Mouse (Mus musculus) olfactory bulb, adult 2 months (tissue): ENCODE measurements around the gene Fam120b. TPM values are rescaled to one million over a fixed set of nuclear protein-coding genes. Genes with fewer than 3 reads are reported as not detected.

Experiments used
- H3K27ac ChIP-seq: fragments of 200-500 bp; 2 replicates; pipeline ENCODE4 v1.5.1; 2012; ENCODE audit warnings: low read depth, low read length; ENCODE audit not compliant: insufficient read depth
- H3K4me1 ChIP-seq: fragments of 200-500 bp; 2 replicates; pipeline ENCODE4 v1.6.1; 2012; ENCODE audit warnings: low read length; ENCODE audit not compliant: control insufficient read depth, insufficient read depth
- H3K4me3 ChIP-seq: fragments of 200-500 bp; 2 replicates; pipeline ENCODE4 v1.5.1; 2012; ENCODE audit warnings: mild to moderate bottlenecking, low read depth, low read length, moderate library complexity; ENCODE audit not compliant: insufficient read depth
- CTCF ChIP-seq: fragments of 200-500 bp; IDR thresholded peaks from 2 replicates; pipeline ENCODE4 v1.5.1; 2012; ENCODE audit warnings: low read depth, mild to moderate bottlenecking, low read length, moderate library complexity; ENCODE audit not compliant: insufficient read depth
- POLR2A ChIP-seq: fragments of 200-500 bp; IDR thresholded peaks from 2 replicates; pipeline ENCODE4 v1.6.1; 2012; ENCODE audit warnings: mild to moderate bottlenecking, low read depth, low read length, moderate library complexity; ENCODE audit not compliant: insufficient read depth
- WGBS: fragments of 180-500 bp; shearing (Covaris S2); methylation state at CpG from one replicate; pipeline ENCODE4 v1.1.7; 2018; 5-methylcytosine and 5-hydroxymethylcytosine counted together
- polyA plus RNA-seq: library from polyadenylated mRNA; stranded (reverse); fragments of >200 nt; gene quantifications from 2 replicates; pipeline ENCODE4 v1.2.4, GENCODE M21; 2012; ENCODE audit warnings: low replicate concordance; ENCODE audit not compliant: missing spikeins, insufficient read depth, insufficient read length

Gene Fam120b
- polyA plus RNA-seq, 1 experiment = not detected

- no peaks in the 10 kb centered on the region for H3K4me1 ChIP-seq
- TF ChIP-seq POLR2A (no peak), CTCF (no peak)
- H3K4me3 ChIP-seq = no peak overlapping the region
- 97% methylated on average over 17 of the region's 17 CpGs for WGBS
- H3K27ac ChIP-seq = no peak overlapping the region
Observed at GRCm38 (mm10) chr17:15401716-15402115, 5.7 kb downstream of the Fam120b start.

- Histone ChIP-seq H3K27ac (no peak overlapping the region), H3K4me1 (no peaks in the 10 kb centered on the region), H3K4me3 (no peak overlapping the region)
- TF ChIP-seq POLR2A (no peak), CTCF (no peak)
- 88% methylated on average over 2 of the region's 2 CpGs for WGBS
Observed at GRCm38 (mm10) chr17:15406576-15406975, 10.6 kb downstream of the Fam120b start.

GRCm38 (mm10) chr17:15409261-15409660 is 13.3 kb downstream of the Fam120b start:
- Histone ChIP-seq H3K4me1 (no peaks in the 10 kb centered on the region), H3K27ac (no peak overlapping the region), H3K4me3 (no peak overlapping the region)
- TF ChIP-seq POLR2A (no peak), CTCF (no peak)
- 86% methylated on average over 10 of the region's 10 CpGs for WGBS

GRCm38 (mm10) chr17:15410861-15411260 is 14.9 kb downstream of the Fam120b start:
- Histone ChIP-seq H3K27ac (no peak overlapping the region), H3K4me1 (no peaks in the 10 kb centered on the region), H3K4me3 (no peak overlapping the region)
- no peak for TF ChIP-seq CTCF
- no peak for TF ChIP-seq POLR2A
- 96% methylated on average over 1 of the region's 1 CpGs for WGBS

- H3K27ac ChIP-seq = no peak overlapping the region
- TF ChIP-seq CTCF (no peak), POLR2A (no peak)
- no peaks in the 10 kb centered on the region for H3K4me1 ChIP-seq
- 91% methylated on average over 12 of the region's 12 CpGs for WGBS
- H3K4me3 ChIP-seq = no peak overlapping the region
Observed at GRCm38 (mm10) chr17:15416596-15417215, 20.7 kb downstream of the Fam120b start.

- H3K4me1 ChIP-seq = no peaks in the 10 kb centered on the region
- no peak overlapping the region for H3K4me3 ChIP-seq
- 81% methylated on average over 8 of the region's 8 CpGs for WGBS
- H3K27ac ChIP-seq = no peak overlapping the region
- no peak for TF ChIP-seq POLR2A
Observed at GRCm38 (mm10) chr17:15419534-15419933, 23.5 kb downstream of the Fam120b start.

- H3K27ac ChIP-seq = no peak overlapping the region
- no peaks in the 10 kb centered on the region for H3K4me1 ChIP-seq
- 75% methylated on average over 8 of the region's 8 CpGs for WGBS
Observed at GRCm38 (mm10) chr17:15420021-15420603, 24.1 kb downstream of the Fam120b start.

GRCm38 (mm10) chr17:15421446-15421845 is 25.4 kb downstream of the Fam120b start:
- no peak overlapping the region for H3K4me3 ChIP-seq
- TF ChIP-seq POLR2A = no peak
- no peak for TF ChIP-seq CTCF
- no peak overlapping the region for H3K27ac ChIP-seq
- 95% methylated on average over 6 of the region's 6 CpGs for WGBS
- H3K4me1 ChIP-seq = no peaks in the 10 kb centered on the region

More at GRCm38 (mm10) chr17:15420021-15420603, 24.1 kb downstream of the Fam120b start:
- TF ChIP-seq POLR2A (no peak), CTCF (no peak)
- no peak overlapping the region for H3K4me3 ChIP-seq

- no peak overlapping the region for H3K4me3 ChIP-seq
- WGBS = 95% methylated on average over 9 of the region's 9 CpGs
- H3K27ac ChIP-seq = no peak overlapping the region
- H3K4me1 ChIP-seq = no peaks in the 10 kb centered on the region
- no peak for TF ChIP-seq POLR2A
Observed at GRCm38 (mm10) chr17:15422666-15423065, 26.7 kb downstream of the Fam120b start.

GRCm38 (mm10) chr17:15423080-15423765 is 27.2 kb downstream of the Fam120b start:
- H3K27ac ChIP-seq = no peak overlapping the region
- H3K4me1 ChIP-seq = no peaks in the 10 kb centered on the region
- WGBS = 49% methylated on average over 8 of the region's 8 CpGs
- TF ChIP-seq CTCF = no peak
- TF ChIP-seq POLR2A = no peak
- no peak overlapping the region for H3K4me3 ChIP-seq
